Mouse (Mus musculus) heart, adult 9 months (tissue): ENCODE data around the gene Wdr82.
A peak's percentile ranks its signal among the peaks of the same experiment; 100 is the strongest.

Experiments
- DNase-seq, 2 experiments: peaks; one replicate each; pipeline ENCODE4 v3.0.0; 2022; ENCODE audit warnings: low spot score in 2 of 2

The Wdr82 gene

DNA sequence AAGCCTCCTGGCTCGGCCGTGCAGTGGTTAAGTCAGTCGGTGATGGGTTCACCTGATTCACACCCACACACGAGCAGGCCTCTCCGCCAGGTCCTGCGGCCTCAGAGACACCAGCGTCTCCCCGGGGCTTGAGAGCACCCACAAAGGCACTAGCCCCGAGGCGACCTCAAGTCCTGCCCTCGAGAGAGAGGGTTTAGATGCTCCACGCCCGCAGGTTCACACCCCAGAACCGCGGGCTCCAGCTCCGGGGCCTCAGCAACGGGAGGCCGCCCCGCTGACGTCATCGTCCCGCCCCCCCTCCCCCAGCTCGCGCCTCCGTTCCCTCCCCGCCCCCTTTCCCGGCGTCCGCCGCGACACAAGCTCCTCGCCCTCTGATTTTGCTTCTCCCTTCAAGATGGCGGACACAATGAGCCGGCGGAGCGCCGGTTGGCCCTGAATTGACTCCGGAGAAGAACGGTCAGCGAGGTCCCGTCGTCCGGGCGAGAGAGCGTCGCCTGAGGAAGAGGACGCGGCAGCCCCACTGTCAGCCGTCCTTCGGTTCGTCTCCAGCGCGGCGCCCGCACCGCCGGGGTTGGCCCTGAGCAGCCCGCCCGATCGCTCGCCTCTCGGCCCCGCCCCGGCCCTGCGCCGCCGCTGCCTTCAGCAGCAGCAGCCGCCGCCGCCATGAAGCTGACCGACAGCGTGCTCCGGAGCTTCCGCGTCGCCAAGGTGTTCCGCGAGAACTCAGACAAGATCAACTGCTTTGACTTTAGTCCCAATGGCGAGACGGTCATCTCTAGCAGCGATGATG, at the start of gene Wdr82:
Gene Wdr82, plus strand, starts transcription at position 373 of the 790 bp plus-strand sequence.
- DNase-seq = peak; percentile 87 to 89

GRCm38 (mm10) chr9:106123599-106123998, 47.1 kb upstream of the Wdr82 start:
- DNase-seq = no peak

DNA sequence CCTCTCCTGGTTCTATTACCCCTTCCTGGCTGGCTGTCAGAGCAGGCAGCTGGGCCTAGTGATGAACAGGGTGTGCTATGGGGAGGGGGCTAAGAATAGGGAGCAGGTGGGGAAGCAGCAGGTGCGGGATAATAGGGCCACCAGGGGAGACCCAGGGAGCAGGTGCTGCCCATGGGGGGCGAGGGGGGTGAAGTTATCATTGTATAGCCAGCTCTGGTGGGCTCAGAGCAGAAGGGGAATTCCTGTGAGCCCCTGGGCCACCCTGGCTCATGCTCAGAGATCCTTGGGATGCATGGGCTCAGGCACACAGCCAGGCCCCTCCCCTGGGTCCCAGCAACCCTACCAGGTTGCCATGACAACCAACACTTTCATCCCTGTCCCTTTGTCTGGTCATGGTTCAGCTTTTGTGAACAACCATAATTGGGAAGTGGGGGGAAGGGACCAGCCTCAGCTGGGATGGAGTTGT, 43.9 kb upstream of the Wdr82 start:
- no peak for DNase-seq

- no peak for DNase-seq
Measured at GRCm38 (mm10) chr9:106129072-106129471, 41.7 kb upstream of the Wdr82 start.

GRCm38 (mm10) chr9:106130250-106130649, 40.5 kb upstream of the Wdr82 start:
- DNase-seq = no peak

GRCm38 (mm10) chr9:106137671-106138216, 33.0 kb upstream of the Wdr82 start:
- DNase-seq = no peak

- no peak for DNase-seq
Measured at GRCm38 (mm10) chr9:106139763-106140162, 31.0 kb upstream of the Wdr82 start.

DNA sequence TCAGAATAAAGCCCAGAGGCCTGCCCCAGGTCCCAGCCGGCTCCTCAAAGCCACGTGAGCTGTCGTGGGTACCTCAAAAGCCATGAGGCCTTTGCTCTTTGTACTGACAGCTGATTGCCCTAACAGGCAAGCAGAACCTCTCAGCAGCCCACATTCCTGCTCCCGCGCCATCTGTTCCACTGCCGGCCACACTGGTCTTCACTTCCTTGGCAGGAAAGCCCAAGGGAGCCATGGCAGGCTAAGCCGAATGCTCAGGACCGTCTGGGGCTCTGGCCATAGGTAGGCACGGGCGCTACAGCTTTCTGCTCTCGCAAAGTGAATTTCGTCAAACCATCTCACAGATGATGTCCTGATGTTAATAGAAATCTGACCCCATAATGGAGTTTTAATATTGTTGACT, 28.8 kb upstream of the Wdr82 start:
- DNase-seq = no peak

DNA sequence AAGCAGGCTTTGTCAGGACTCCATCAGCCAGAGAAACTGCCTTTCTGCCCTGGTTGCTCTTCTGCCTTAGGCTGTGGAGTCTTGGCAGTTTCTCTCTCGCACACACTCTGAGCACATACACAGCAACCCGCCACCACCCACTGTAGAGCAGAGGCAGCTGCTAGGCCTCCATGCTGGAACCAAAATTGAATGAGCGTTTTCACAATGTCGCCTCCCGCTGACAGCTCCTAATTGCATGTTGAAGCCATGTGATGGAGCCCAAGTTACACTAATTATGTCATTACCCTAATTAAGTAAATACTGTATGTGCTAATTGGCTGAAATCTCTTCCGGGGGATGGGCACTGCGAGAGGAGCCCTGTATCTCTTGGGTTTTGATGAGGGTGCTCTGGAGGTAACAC, 26.6 kb upstream of the Wdr82 start:
- DNase-seq = no peak

DNA sequence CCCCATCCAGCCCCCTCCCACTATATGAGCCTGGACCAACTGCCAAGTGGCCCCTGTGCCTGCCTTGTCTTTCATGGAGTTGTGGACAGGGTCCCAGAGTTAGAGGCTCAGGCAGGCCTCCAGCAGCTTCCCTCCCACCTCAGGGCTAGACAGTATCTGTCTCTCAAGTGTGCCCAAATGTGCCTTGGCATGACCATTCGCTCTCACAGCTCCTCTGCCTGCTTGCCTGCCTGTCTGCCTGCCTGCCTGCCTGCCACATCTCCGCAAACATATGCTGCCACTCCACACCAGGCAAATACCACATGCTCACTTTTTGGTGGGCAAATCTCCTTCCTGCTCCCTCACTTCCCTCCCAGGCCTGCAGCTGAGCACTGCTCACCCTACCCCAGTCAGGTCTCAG, 25.1 kb upstream of the Wdr82 start:
- DNase-seq = no peak

- no peak for DNase-seq
Measured at GRCm38 (mm10) chr9:106147281-106147680, 23.4 kb upstream of the Wdr82 start.

DNA sequence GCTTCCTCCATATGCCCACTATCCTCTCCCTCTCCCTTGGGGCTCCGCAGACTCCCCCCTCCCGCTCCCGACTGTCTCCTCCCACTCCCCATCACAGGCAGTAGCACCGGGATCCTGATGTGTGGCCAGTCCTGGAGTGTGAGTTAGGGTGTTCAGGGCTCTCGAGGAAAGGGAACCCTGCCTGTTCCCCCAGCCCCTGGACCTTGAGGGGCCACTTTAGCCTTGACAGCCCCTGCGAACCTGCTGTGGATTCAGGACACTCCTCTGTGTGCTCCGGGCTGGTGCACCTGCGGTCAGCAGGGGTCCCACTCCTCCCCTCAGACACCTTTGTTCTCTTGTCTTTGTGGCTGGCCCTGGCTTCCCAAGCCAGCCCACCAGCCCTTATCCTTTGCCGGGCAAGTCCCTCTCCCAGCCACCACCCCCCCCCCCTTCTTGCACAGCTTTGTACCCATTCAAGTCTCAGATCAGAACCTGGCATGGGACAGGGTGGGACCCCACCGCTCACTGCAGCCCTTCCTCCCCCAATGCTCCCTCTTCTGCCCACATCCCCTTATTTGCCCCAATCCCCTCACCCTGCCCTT, 22.8 kb upstream of the Wdr82 start:
- DNase-seq = no peak

DNA sequence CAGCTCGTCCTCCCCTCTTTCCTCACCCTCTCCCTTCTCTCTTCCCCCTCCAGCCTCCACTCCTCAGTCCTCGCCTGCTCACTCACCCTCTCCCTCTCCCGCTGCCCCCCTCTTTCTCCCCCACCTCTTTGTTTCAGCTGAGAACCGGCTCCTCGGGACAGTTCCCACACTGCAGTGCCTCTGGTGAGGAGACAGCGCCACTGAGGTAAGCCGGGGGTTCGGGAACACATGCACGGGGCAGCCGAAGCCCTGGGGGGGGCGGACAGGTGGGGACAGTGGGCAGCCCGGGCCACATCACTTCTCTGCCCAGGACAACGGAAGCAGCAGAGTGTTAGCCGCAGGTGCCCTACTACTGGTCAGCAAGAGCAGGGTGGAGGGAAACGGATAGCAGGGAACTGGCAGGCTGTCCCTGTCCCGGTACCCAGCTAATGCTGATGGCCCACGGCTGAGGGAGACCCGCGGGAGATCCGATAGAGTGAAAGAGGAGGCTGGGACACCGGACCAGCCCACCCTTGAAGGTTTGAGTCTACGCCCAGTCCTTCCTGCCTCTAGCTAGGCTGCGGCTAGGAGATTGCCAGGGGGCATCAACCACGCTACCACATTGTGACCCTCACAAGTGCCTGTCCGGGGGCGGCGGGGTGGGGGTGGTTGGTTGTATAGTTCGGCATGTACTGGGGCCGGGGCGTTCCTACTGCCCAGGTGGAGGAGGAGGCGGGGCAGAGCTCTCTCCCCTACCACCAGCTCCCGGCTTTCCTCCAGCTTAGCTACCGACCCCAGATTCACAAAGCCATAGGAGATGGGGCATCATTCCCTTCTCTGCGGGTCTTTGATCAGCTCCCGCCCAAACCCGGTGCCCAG, 22.0 kb upstream of the Wdr82 start:
- no peak for DNase-seq

GRCm38 (mm10) chr9:106149399-106149754, 21.4 kb upstream of the Wdr82 start:
- no peak for DNase-seq

DNA sequence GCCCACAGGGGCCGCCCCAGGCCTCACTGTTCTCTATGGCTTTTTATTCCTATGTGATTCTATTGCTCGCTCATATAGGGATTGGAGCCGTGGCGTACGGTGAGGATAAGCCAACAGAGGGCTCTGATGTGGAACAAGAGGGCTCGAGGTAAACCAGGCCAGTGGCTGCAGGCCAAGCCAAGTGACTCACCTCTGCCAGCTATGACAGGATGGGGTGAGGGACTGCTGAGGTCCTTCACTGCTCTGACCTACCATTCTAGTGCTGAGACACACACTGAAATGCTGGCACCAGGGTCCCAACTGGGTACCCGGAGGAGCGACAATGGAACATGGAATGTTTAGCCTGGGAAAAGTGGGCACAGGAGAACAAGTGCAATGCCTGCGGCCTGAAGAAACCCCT, 16.6 kb upstream of the Wdr82 start:
- DNase-seq = no peak

GRCm38 (mm10) chr9:106156419-106156818, 14.3 kb upstream of the Wdr82 start:
- DNase-seq = peak in 1 of 2 experiments; percentile 34

DNA sequence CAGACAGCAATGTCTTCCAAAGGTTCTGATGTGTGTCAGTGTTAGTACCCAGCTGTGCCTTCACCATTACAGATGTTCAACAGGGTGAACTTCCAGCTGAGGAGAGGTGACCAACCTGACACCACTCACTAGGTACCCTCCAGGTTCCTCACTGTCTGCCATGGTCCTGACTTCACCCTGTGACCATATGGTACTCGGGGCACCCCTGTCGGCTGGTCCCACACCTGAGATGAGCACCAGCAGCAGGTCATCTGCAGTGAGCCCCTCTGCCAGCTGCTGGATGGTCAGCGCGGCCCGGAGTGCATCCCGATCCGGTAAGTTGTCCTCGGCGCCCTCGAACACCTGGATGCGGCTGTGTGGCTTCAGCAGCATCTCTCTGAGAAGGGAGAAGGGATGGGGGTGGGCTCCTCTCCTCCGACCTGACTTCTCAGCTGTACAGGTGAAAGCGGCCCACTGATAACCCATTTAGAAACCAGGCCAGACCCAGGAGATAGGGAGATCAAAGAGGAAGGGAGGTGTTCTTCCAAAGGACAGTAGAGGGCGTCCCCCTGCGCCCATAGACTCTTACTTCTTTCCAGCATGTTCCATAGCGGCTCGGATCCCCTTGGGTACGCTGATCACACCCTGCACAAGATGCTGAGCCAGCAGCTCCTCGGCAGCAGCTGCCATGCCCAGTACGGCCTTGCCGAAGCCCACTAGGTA, 13.7 kb upstream of the Wdr82 start:
- DNase-seq = no peak

- no peak for DNase-seq
Measured at GRCm38 (mm10) chr9:106157623-106157925, 13.2 kb upstream of the Wdr82 start.

- no peak for DNase-seq
Measured at GRCm38 (mm10) chr9:106158037-106158491, 12.7 kb upstream of the Wdr82 start, which contains the start of gene Glyctk. Gene Glyctk, minus strand, starts transcription at chr9:106158138.

DNA sequence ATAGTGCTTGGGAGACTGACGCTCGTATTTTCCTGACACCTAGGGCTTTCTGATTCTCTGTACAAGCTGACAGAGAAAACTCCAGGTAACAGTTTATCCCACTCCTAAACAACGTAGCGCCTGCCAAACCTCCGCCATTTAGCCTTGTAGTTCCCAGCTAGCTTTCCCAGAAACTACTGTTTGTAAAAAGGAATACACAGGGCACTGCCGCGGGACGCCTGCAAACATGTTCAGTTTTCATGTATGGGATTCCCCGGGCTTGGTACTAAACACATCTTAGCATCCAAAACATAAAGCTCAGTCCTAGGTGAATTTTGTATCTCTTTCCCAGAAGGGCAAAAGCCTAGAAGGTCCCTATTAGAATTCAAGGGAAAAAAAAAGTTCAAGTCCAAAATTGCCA, 11.5 kb upstream of the Wdr82 start:
- DNase-seq = no peak

- peak; percentile 91 to 97 for DNase-seq
Measured at GRCm38 (mm10) chr9:106159784-106160301, 10.9 kb upstream of the Wdr82 start.
